Mouse (Mus musculus) mature B cell (primary cell): ENCODE results near the gene Txnip.

ENCODE experiments used
- in situ Hi-C: fragments of 300-500 bp; cut with MboI; formaldehyde crosslinking; loops from 2 replicates; pipeline ENCODE4 v1.14.3; 2019

The Txnip gene

GRCm38 (mm10) chr3:96568605-96569004, 10.8 kb downstream of the Txnip start:
- in situ Hi-C loops, result no loop called here

GRCm38 (mm10) chr3:96569506-96569905, 11.7 kb downstream of the Txnip start:
- in situ Hi-C loops, result no loop called here

- in situ Hi-C loops, result no loop called here
Observed at GRCm38 (mm10) chr3:96569966-96570605, 12.3 kb downstream of the Txnip start.

GRCm38 (mm10) chr3:96570643-96571042, 12.9 kb downstream of the Txnip start:
- in situ Hi-C loops, result no loop called here

- in situ Hi-C loops, result no loop called here
Observed at GRCm38 (mm10) chr3:96571336-96571735, 13.6 kb downstream of the Txnip start.

- in situ Hi-C loops, result no loop called here
Observed at GRCm38 (mm10) chr3:96571896-96572698, 14.3 kb downstream of the Txnip start.

GRCm38 (mm10) chr3:96573611-96574511, 16.1 kb downstream of the Txnip start:
- in situ Hi-C loops, result no loop called here

GRCm38 (mm10) chr3:96575272-96575984, 17.7 kb downstream of the Txnip start:
- in situ Hi-C loops, result no loop called here

GRCm38 (mm10) chr3:96576005-96576658, 18.4 kb downstream of the Txnip start:
- in situ Hi-C loops, result no loop called here

GRCm38 (mm10) chr3:96576690-96577541, 19.2 kb downstream of the Txnip start, which contains the start of gene Gm16253:
Gene Gm16253 (plus strand): TSS chr3:96576984.
- in situ Hi-C loops, result no loop called here

GRCm38 (mm10) chr3:96577566-96577965, 19.8 kb downstream of the Txnip start:
- in situ Hi-C loops, result no loop called here

- in situ Hi-C loops, result no loop called here
Observed at GRCm38 (mm10) chr3:96578561-96579238, 20.9 kb downstream of the Txnip start.

- in situ Hi-C loops, result no loop called here
Observed at GRCm38 (mm10) chr3:96579239-96579750, 21.5 kb downstream of the Txnip start.

- in situ Hi-C loops, result loop anchor here (5.0 kb wide), 1 partner anchor 38 kb away; no protein-coding TSS in a partner anchor
Observed at GRCm38 (mm10) chr3:96579885-96580454, 22.2 kb downstream of the Txnip start.

- in situ Hi-C loops, result loop anchor here (5.0 kb wide), 1 partner anchor 39 kb away; no protein-coding TSS in a partner anchor
Observed at GRCm38 (mm10) chr3:96581141-96581540, 23.4 kb downstream of the Txnip start.

GRCm38 (mm10) chr3:96581771-96582515, 24.2 kb downstream of the Txnip start:
- in situ Hi-C loops, result loop anchor here (5.0 kb wide), 1 partner anchor 40 kb away; no protein-coding TSS in a partner anchor

GRCm38 (mm10) chr3:96583386-96583785, 25.6 kb downstream of the Txnip start:
- in situ Hi-C loops, result loop anchor here (5.0 kb wide), 1 partner anchor 41 kb away; no protein-coding TSS in a partner anchor

GRCm38 (mm10) chr3:96590657-96591056, 32.9 kb downstream of the Txnip start:
- in situ Hi-C loops, result no loop called here
